ENCODE assay signal across 8 mouse cellular contexts in genomic region chr12:113220447-113220846, GRCm38 (mm10). TPM values are rescaled to one million over a fixed set of nuclear protein-coding genes. Genes with fewer than 3 reads are reported as not detected.
DNase-seq lines count a peak whose midpoint lies in the region; ATAC-seq lines count a peak whose summit lies in the region.

No protein-coding gene starts in this region.

- no peaks in the 10 kb centered on the region for H3K27me3 ChIP-seq in intestine, embryonic 16.5 days (replicated peaks; ENCODE audit: control insufficient read depth, insufficient read depth, low read length)
- no peaks in the 10 kb centered on the region for H3K27me3 ChIP-seq in midbrain, embryonic 10.5 days (ENCODE audit: low read depth, poor library complexity, severe bottlenecking)

- no peak overlapping the region for H3K27ac ChIP-seq in intestine, embryonic 16.5 days (ENCODE audit: low read length)
- no peak overlapping the region for H3K27ac ChIP-seq in midbrain, embryonic 10.5 days (replicated peaks)

- H3K4me1 ChIP-seq in intestine, embryonic 16.5 days (ENCODE audit: control insufficient read depth, insufficient read depth, low read length): no peaks in the 10 kb centered on the region
- no peaks in the 10 kb centered on the region for H3K4me1 ChIP-seq in midbrain, embryonic 10.5 days

- no peak overlapping the region for H3K9ac ChIP-seq in intestine, embryonic 16.5 days (ENCODE audit: low read depth, low read length)

- no peak overlapping the region for H3K4me3 ChIP-seq in intestine, embryonic 16.5 days (ENCODE audit: low read length)
- H3K4me3 ChIP-seq in midbrain, embryonic 10.5 days: no peak overlapping the region

- intact Hi-C loops in left cerebral cortex, postnatal 4 days (cut with DNase I): no loop called here

- peak; percentile 49 to 51 for DNase-seq in cerebellum, adult 18-20 months
- peak; percentile 82 to 85 for DNase-seq in cerebellum, postnatal 10 days
- peak; percentile 66 for DNase-seq in gastrocnemius, postnatal 10 days
- peak; percentile 67 for DNase-seq in left cerebral cortex, postnatal 4 days
- peak; percentile 45 for DNase-seq in midbrain, embryonic 10.5 days (ENCODE audit: low spot score)
- peak; percentile 65 to 75 for DNase-seq in spleen, adult 18-20 months

- no peaks in the 10 kb centered on the region for H3K9me3 ChIP-seq in intestine, embryonic 16.5 days (ENCODE audit: control insufficient read depth, low read length)
- peaks cover 6% of the 10 kb centered on the region; the same call in 1 of the 2 replicates for H3K9me3 ChIP-seq in midbrain, embryonic 10.5 days (replicated peaks)

- WGBS in intestine, embryonic 16.5 days: 37% methylated on average over 4 of the region's 4 CpGs
- WGBS in midbrain, embryonic 10.5 days: 51% methylated on average over 4 of the region's 4 CpGs

- no peaks in the 10 kb centered on the region for H3K36me3 ChIP-seq in intestine, embryonic 16.5 days (ENCODE audit: control insufficient read depth, insufficient read depth, low read length)
- no peaks in the 10 kb centered on the region for H3K36me3 ChIP-seq in midbrain, embryonic 10.5 days

- ATAC-seq in cerebellum, adult (ENCODE audit: insufficient number of reproducible peaks, low FRiP score, low TSS enrichment): no peak
- ATAC-seq in intestine, embryonic 16.5 days: peak; percentile 32

- H3K4me2 ChIP-seq in intestine, embryonic 16.5 days (ENCODE audit: low read depth, low read length): no peak overlapping the region

RNA-seq across cellular contexts. Expression of gene Tmem121, which starts 34.7 kb away (rescaled TPM):
- 1 to 10 TPM in 1 of 2 experiments, under 1 TPM in 1; 0.85 to 1.5 TPM for total RNA-seq in gastrocnemius, postnatal 10 days (2021)
- polyA plus RNA-seq in intestine, embryonic 16.5 days (2015; fragmentation: Nextera tagmentation; extraction: Ambion mirVana): 5.6 and 5.8 TPM in 2 replicates
- 10 to 100 TPM; 37.8 to 40.0 TPM for total RNA-seq in left cerebral cortex, postnatal 4 days (2021)
- polyA plus RNA-seq in midbrain, embryonic 10.5 days (2016; fragmentation: Nextera tagmentation; extraction: Ambion mirVana): 19.0 and 22.0 TPM in 2 replicates

Comparison
In these comparisons a context has a peak if more than half of its experiments do, and no peak if none do; other contexts are left out.
1. RNA of gene Tmem121, which starts 34.7 kb away (total RNA-seq): 37.8 to 40.0 TPM in left cerebral cortex, postnatal 4 days; 0.85 to 1.5 TPM in gastrocnemius, postnatal 10 days; every median in the first group is over 10 times any median in the second.
2. Peak in every context shown above with its lines, with median percentiles within 50 percentile points of each other: DNase-seq.